Mouse (Mus musculus) erythroblast, adult 5-6 weeks (primary cell): ENCODE results near the gene Medag. TPM values are rescaled to one million over a fixed set of nuclear protein-coding genes. Genes with fewer than 3 reads are reported as not detected.

Experiments used
- ATAC-seq: replicated peaks from 2 replicates; pipeline ENCODE4 v1.8.0; 2016; ENCODE audit warnings: moderate number of reproducible peaks, mild to moderate bottlenecking, moderate TSS enrichment, inconsistent platforms; ENCODE audit not compliant: poor library complexity, low FRiP score, severe bottlenecking
- total RNA-seq, 2 experiments: library from RNA; stranded (forward) in 1 of 2; stranded (reverse) in 1 of 2; fragments of 150-400 nt in 1 of 2; fragments of 200-764, 138-1000 nt in 1 of 2; gene quantifications; 2 replicates each; pipeline versions ENCODE4 v1.2.3 to v1.2.4; 2015 to 2017; ENCODE audit warnings: low replicate concordance in 2 of 2

Medag gene
- total RNA-seq, 2 experiments from 2014 or later: not detected

DNA sequence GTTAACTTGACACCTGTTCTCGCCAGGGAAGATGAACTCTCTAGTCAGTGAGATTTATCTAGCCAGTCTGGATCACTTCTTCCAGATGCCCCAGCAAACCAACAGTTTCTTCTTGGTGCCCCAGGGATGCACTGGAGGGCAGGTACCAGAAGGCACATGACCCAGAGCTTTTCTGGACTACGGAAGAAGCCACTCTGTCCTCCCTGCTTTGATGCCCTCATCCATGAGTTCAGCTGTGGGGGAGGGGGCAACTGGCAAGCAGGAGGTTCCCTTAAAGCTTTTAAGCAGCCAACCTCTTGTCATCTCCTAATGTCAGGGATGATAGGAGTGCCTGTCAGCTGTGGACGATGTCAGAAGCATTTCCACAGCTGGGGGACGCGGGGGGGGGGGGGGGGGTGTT lies 53.8 kb downstream of the Medag start:
- no peak for ATAC-seq

DNA sequence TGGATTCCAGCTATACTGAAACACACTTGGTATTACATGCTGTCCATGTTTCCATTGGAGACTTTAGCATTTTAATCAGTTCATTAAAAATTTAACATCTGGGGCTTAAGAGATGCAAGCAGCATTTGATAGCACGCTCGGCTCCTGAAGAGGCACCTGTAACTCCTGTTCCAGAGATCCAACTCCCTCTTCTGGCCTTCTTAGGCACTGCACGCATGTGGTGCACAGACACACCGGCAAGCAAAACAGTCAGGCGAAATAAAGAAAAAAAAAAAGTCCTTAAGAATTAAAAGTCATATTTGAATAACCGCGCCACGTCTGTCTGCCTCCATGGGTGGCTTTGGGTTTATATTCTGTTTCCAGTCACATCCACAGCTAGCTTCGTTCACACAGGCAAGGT lies 62.6 kb downstream of the Medag start:
- ATAC-seq: no peak

- ATAC-seq: no peak
These were observed 63.3 kb downstream of the Medag start for GRCm38 (mm10) chr5:149474701-149475468.

Other genes starting within 250 kb of the Medag start
- 5.2 and 7.5 TPM in 2 replicates for gene Uspl1, start 227.4 kb upstream of the Medag start, total RNA-seq (2015; ENCODE audit: low replicate concordance)
- gene Uspl1, start 227.4 kb upstream of the Medag start, total RNA-seq (2017; ENCODE audit: low replicate concordance): 10.0 and 15.1 TPM in 2 replicates
- gene Hmgb1, start 227.3 kb upstream of the Medag start, total RNA-seq (2015; ENCODE audit: low replicate concordance): 310 and 337 TPM in 2 replicates
- gene Hmgb1, start 227.3 kb upstream of the Medag start, total RNA-seq (2017; ENCODE audit: low replicate concordance): 224 and 253 TPM in 2 replicates
- gene Alox5ap, start 147.0 kb upstream of the Medag start, total RNA-seq (2015; ENCODE audit: low replicate concordance): 202 and 238 TPM in 2 replicates
- gene Alox5ap, start 147.0 kb upstream of the Medag start, total RNA-seq (2017; ENCODE audit: low replicate concordance): 173 and 187 TPM in 2 replicates
- gene Tex26, start 27.9 kb downstream of the Medag start, total RNA-seq (2015; ENCODE audit: low replicate concordance): not detected in 2 replicates
- gene Tex26, start 27.9 kb downstream of the Medag start, total RNA-seq (2017; ENCODE audit: low replicate concordance): not detected in 2 replicates
- not detected in 2 replicates for gene Wdr95, start 116.9 kb downstream of the Medag start, total RNA-seq (2015; ENCODE audit: low replicate concordance)
- gene Wdr95, start 116.9 kb downstream of the Medag start, total RNA-seq (2017; ENCODE audit: low replicate concordance): not detected in 2 replicates
- 22.4 and 23.6 TPM in 2 replicates for gene Hsph1, start 224.6 kb downstream of the Medag start, total RNA-seq (2015; ENCODE audit: low replicate concordance)
- gene Hsph1, start 224.6 kb downstream of the Medag start, total RNA-seq (2017; ENCODE audit: low replicate concordance): 16.6 and 19.0 TPM in 2 replicates